Mouse (Mus musculus): ENCODE measurements around the gene Cpeb3.

The Cpeb3 gene

DNA sequence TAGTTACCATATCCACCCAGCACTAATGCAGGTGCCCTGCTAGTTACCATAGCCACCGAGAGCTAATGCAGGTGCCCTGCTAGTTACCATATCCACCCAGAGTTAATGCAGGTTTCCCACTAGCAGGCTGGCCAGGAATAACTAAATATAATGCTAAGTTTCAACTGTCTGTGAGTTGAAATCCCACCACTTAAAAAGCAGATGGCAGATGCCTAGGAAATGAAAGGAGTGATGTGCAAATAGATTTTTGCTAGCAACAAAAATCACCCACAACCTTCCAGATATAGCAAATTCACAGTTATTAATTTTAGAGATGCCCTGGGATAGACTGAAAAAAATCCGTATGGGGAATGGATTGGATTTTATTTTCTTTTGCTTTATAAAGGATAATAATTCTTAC lies 176.0 kb downstream of the Cpeb3 start:
- in situ Hi-C loops (cut with MboI) = no loop called here

DNA sequence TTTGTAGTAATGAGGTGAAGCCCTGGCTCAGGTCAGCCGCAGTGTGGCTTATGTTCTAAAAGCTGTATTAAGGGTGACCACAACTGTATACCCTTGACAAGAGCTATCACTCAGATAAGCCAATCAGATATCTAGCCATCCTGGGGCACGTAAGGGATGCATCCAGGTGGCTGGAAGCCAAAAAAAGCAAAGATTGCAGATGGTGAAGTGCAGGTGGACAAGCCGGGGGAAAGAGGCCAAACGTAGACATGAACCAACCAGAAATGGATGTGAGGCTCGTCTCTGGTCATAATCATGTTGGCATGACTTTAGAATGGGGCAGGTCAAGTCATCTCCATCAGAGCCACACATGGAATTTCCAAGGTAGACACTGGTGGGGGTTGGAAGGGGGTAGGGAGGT lies 177.0 kb downstream of the Cpeb3 start:
- in situ Hi-C loops (cut with MboI) = no loop called here

DNA sequence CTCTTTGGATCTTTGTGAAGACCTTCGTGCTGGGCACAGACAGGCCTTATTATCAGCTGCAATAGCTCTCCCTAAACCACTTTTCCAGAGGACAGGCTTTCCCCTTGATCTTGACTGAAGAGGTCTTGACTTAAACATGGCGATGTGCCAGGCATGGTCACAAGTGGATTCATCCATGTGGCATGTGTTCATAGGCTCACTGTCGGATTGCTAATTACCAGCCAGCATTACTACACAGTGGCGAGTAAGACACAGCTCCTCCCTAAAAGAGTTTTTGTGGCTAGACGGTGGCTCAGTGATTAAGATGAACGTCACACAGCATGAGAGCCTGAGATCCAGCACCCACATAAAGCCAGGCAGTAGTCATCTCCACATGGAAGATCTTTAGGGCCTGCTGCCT lies 178.6 kb downstream of the Cpeb3 start:
- in situ Hi-C loops (cut with MboI) = no loop called here

DNA sequence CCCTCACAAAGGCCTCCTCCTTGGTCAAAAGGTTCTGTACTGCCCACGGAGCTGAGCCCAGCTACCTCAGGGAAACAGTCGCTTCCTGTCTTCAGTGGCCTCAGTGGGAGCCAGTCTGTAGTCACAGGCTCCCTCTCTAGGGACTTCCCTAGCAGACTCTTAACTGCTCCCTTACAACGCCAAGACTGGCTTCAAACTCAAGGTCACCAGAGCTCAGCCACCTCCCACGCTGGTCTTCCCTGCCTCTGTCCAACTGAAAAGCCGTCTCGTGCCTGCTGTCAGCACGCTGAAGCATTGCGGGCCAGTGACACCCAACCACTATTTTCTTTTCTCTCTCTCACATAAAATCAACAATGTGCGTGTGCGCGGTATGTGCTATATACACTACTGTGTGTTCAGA lies 182.0 kb downstream of the Cpeb3 start:
- in situ Hi-C loops (cut with MboI) = no loop called here

DNA sequence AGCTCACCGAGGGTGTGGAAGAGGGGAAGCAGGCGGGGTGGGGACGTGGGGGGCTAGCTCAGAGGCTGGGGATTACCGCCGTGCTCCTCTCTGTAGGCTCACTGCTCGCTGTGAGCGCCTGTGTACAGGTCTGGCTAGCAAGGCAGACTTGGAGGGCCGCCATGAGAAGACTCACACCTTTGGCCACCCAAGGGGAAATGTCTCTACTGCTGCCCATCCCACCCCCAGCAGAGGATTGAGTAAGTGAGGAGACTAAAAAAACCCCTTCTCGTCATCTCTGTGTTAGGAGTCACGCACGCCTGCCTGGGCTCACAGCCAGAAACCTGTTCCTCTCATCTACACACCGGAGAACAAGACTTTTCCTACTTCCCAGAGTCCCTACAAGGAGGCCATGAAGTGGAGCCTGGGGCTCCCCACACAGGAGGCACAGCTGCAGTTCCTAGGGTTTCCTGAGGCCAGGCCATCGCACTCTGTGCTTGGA lies 182.5 kb downstream of the Cpeb3 start:
- in situ Hi-C loops (cut with MboI) = no loop called here

DNA sequence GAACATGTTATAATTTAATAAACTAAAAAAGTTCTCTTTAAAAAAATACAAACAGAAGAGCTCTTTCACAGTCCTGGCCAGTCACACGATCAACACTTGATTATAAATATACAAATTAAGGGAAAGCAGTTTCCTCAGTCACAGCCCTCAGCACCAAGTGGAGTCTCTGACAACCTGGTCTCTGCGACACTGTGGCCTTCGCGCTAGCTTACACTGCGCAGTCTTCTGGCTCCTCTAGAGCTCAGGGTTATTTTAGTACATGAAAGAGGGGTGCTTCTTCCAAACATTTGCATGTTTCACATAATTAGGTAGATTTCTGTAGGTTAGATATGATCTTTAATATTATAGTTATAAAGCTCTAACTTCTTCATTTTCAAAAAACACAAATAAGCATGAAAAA lies 186.3 kb downstream of the Cpeb3 start:
- in situ Hi-C loops (cut with MboI) = no loop called here

DNA sequence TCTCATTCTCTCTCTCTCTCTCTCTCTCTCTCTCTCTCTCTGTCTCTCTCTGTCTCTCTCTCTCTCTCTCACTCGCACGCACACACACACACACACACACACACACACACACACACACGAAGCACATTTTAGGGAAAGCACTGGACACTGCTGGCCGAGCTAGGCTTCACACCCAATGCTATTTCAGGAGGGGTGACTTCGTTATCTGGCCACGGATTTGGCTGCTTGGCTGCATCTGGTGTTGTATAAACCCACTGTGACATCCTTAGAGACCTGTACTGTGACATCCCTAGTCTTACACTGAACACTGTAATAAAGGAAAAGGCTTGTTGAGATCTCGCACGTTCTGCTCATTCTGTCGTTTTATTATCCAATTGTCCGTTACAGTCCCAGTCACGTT lies 187.4 kb downstream of the Cpeb3 start:
- in situ Hi-C loops (cut with MboI) = no loop called here

DNA sequence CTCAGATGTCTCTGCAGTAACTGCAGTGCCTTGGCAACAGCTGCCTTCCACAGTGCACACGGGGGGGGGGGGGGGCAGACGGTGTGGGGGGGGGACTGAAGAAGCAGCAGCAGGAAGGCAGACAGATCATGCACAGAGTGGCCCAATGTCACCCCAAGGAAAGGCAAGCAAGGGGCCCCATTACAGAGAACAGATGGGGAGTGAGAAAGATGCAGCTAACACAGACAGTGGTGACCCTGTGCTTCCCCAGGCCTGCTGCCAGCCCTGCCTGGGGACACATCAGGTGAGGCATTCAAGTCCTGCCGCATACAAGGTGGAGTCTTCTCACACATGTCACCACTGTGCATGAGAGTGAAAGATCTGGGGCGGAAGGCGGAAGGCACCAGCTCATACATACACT lies 187.9 kb downstream of the Cpeb3 start:
- in situ Hi-C loops (cut with MboI) = no loop called here

DNA sequence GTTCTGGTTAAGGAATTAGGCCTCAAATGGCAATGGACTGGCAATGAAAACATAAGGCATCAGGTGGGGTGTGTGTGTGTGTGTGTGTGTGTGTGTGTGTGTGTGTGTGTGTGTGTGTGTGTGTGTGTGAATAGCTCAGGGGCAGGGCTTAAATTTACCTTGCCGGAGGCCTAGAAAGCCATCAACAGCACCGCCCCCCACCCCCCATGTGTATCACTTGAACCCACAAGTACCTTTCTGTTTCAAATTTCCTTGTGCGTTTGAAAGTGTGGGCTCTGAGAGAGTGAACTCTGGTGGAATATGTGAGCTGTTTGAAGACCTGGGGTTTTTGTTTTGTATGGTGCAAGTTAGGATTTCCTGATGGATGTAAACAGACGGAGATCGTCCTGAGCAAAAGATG lies 189.5 kb downstream of the Cpeb3 start:
- in situ Hi-C loops (cut with MboI) = no loop called here

DNA sequence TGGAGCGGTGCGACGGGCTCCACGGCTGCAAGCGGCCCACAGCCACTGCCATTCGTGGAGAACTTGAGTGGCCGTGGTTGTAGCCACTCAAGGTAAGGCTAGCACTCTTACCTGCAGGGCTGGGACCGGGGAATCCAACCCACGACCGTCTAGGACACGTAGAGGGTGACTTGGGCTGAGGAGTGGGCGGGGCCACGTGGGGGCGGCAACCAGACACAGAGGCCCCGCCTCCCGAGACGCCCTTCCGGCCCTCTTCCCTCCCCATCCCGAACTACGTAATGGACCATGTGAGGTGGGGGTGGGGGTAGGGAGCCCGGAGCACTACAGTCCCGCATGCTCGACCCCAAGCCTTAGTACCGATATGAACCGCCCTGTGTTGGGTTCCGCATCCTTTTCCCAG lies 190.0 kb downstream of the Cpeb3 start:
- in situ Hi-C loops (cut with MboI) = no loop called here

DNA sequence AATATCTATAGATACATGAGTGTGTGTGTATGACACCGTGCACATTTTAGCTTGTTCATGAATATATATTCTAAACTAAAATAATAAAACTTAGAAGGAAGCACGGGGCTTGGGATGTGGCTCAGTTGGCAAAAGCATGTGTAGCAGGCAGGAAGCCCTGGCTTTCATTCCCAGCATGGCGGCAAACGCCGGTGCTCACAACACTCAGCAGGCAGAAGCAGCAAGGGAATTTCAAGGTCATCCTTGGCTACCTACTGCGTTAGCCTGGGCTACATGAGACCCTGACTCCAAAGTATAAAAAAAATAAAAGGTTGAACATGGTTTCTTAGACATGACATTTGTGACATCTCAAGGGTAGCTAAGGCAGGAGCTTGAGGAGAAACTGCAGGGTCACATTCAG lies 191.5 kb downstream of the Cpeb3 start:
- in situ Hi-C loops (cut with MboI) = no loop called here

DNA sequence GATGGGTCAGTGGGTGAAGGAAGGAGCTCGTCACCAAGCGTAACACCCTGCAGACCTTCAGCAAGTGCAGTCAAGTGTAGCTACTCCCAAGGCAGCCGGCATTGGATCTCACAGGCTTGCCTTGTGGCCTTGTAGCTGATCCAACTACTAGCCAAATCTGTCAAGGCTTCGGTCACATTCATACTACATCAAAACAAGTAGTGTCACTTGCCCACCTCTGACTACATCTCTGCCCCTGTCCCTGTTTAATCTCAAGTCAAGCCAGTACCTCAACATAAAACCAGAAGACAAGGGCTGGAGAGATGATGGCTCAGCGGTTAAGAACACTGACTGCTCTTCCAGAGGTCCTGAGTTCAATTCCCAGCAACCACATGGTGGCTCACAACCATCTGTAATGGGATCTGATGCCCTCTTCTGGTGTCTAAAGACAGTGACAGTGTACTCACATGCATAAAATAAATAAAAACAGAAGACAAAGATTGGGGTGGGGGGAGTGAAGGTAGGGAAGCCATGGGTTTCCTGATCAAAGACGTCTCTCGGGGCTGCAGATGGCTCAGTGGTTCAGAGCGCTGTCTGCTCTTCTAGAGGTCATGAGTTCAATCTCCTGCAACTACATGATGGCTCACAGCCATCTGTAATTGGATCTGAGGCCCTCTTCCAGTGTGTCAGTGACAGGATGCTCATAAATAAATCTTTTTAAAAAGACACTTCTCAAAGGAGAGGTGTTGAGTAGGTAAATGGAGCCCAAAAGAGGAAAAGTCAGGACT lies 194.0 kb downstream of the Cpeb3 start:
- in situ Hi-C loops (cut with MboI) = no loop called here

DNA sequence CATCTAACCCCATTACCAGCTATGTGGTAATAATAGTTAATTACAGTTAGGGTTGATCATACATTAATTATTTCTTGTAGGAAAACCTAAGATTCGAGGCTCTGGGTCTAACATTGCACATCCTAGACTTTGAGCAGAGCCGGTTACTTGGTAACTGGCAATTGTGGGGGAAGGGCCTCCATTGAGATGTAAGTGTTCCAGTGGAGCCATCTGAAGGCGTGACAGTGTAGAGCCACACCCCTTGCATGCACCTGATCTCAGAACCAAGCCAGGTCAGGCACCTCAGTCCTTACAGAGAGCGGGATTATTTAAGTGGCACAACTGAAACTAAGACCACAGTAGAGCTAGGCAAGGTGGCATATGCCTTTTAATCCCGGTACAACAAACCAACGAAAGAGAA lies 194.9 kb downstream of the Cpeb3 start:
- in situ Hi-C loops (cut with MboI) = no loop called here

DNA sequence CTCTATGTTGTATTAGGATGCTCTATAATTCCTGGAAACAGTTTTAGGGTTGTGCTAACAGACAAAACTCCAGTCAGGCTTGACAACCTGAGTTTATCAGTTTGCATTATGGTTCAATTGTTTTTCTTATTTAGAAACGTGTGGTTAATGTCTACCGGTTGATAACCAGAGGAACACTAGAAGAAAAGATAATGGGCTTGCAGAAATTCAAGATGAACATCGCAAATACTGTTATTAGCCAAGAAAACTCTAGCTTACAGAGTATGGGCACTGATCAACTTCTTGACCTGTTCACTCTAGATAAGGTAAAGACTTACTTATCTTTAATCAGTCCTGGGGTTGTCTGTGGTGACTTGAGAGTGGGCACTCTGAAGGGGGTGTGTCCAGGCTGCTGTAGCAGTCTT lies 198.5 kb downstream of the Cpeb3 start:
- in situ Hi-C loops (cut with MboI) = no loop called here

DNA sequence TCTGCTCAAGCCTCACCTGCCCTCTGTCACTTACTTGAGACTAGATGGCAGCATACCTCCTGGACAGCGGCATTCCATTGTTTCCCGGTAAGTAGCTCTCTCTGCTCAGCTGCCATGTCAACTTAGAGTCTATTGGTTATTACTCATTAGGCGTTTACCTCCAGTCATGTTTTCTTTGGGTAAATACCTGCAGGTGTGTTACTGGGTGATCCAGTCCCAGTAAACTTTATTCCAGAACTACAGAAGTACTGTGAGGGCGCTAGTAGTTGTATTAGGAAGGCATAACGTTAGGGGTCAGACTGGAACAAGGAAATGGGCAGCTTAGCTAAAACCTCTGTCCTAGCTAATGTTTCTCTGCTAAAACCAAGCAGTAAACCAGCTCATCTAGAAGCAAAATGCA lies 203.8 kb downstream of the Cpeb3 start:
- in situ Hi-C loops (cut with MboI) = no loop called here
